ENCODE assay signal across 17 mouse cellular contexts in the genomic region with DNA sequence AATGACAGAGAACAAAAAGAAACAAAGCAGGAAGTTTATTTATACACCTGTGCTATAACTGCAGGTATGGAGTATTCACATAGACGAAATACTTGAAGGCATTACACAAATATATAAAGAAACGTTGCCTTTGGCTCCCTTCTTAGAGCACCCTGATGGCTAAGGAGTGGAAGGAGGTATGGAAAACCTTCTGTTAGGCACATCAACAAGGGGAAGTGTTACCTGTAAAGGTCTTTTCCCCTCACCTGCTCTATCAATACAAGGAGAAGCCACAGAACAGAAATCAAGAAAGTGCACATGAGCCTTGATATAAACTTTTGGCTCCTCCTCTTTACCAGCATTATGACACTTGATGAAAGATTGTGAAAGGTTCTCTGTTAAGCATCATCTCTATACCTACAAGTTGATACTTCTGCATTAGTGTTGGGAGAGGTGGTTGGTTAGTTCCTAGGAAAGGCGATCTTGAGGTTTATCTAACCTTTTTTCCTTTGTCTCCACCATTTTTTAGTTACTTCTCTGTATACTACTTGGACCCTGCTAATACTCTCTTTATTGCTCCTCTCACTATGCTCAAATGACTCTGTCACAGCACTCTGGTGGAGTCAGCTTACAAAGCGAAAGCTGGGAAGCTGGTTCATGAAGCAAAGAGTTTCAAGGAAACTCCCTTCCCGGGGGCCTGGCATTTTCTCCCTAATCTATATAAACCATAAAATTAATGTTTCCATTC. TPM values are rescaled to one million over a fixed set of nuclear protein-coding genes. Genes with fewer than 3 reads are reported as not detected.
DNase-seq lines count a peak whose midpoint lies in the region; ATAC-seq and TF ChIP-seq lines count a peak whose summit lies in the region.
"Not testable (repeated sequence)": the region's sequence is repeated elsewhere in the genome, so short reads cannot be mapped to it uniquely, and the experiment has no call there.
"Had no signal": no experiment of that assay in that cellular context is flagged by ENCODE, and none has a peak within 500 bp of the region (broad histone marks: within the 10 kb centered on the region; RNA-seq: fewer than 3 reads in every experiment).

No protein-coding gene starts in this region.

- H3K4me1 ChIP-seq in embryonic facial prominence, embryonic 15.5 days; heart, embryonic 16.5 days (ENCODE audit: control insufficient read depth, insufficient read depth, low read length); hindbrain, postnatal 0 days (ENCODE audit: insufficient read depth, low read length); kidney, embryonic 15.5 days; limb, embryonic 14.5 days (ENCODE audit: control insufficient read depth, insufficient read depth, low read length); stomach, embryonic 16.5 days (ENCODE audit: control insufficient read depth, insufficient read depth, low read length): not testable (repeated sequence)

- not testable (repeated sequence) for H3K27me3 ChIP-seq in embryonic facial prominence, embryonic 15.5 days; heart, embryonic 16.5 days (ENCODE audit: control insufficient read depth, insufficient read depth, low read length); hindbrain, postnatal 0 days (ENCODE audit: insufficient read depth, low read length); kidney, embryonic 15.5 days; limb, embryonic 14.5 days (ENCODE audit: control insufficient read depth, insufficient read depth, low read length); stomach, embryonic 16.5 days (ENCODE audit: control insufficient read depth, insufficient read depth, low read length)

- 0 out of 2 replicates have a peak, but pooled peaks have one; percentile 43 for ATAC-seq in embryonic facial prominence, embryonic 15.5 days (ENCODE audit: insufficient number of reproducible peaks, low FRiP score, low TSS enrichment, low read depth)
- ATAC-seq in heart, embryonic 16.5 days (replicated peaks; ENCODE audit: extremely low read depth, insufficient read depth, low FRiP score), result 0 out of 2 replicates have a peak, but pooled peaks have one; percentile 28
- 0 out of 2 replicates have a peak, but pooled peaks have one; percentile 19 for ATAC-seq in hindbrain, postnatal 0 days
- ATAC-seq in kidney, embryonic 15.5 days (replicated peaks; ENCODE audit: low FRiP score), result peak; percentile 89
- 0 out of 2 replicates have a peak, but pooled peaks have one; percentile 29 for ATAC-seq in limb, embryonic 14.5 days (ENCODE audit: low FRiP score, low read depth)
- peak; percentile 16; the same call in 1 of the 2 replicates for ATAC-seq in megakaryocyte, adult 5-6 weeks (ENCODE audit: poor library complexity, severe bottlenecking)
- peak; percentile 47 for ATAC-seq in monocyte, adult 5-6 weeks (replicated peaks; ENCODE audit: insufficient number of reproducible peaks, low FRiP score, low TSS enrichment, poor library complexity, severe bottlenecking)
- peak; percentile 63; the same call in 1 of the 2 replicates for ATAC-seq in stomach, embryonic 16.5 days (ENCODE audit: insufficient read depth, low FRiP score)

- TF ChIP-seq CTCF in hindbrain, postnatal 0 days (IDR thresholded peaks at IDR 0.05; ENCODE audit: low read depth), result not testable (repeated sequence)

- H3K27ac ChIP-seq in embryonic facial prominence, embryonic 15.5 days (replicated peaks); heart, embryonic 16.5 days (ENCODE audit: low read length); hindbrain, postnatal 0 days; kidney, embryonic 15.5 days; limb, embryonic 14.5 days (replicated peaks; ENCODE audit: low read depth, low read length); stomach, embryonic 16.5 days (ENCODE audit: low read length): not testable (repeated sequence)

- H3K9me3 ChIP-seq in embryonic facial prominence, embryonic 15.5 days (replicated peaks); heart, embryonic 16.5 days (replicated peaks; ENCODE audit: control insufficient read depth, low read length); hindbrain, postnatal 0 days (ENCODE audit: low read length); kidney, embryonic 15.5 days (replicated peaks); limb, embryonic 14.5 days (ENCODE audit: control insufficient read depth, low read length); stomach, embryonic 16.5 days (replicated peaks; ENCODE audit: control insufficient read depth, low read length): not testable (repeated sequence)

- not testable (repeated sequence) for DNase-seq in hindbrain, postnatal 0 days (ENCODE audit: low spot score); limb, embryonic 14.5 days (ENCODE audit: low spot score)

- H3K4me3 ChIP-seq in embryonic facial prominence, embryonic 15.5 days (replicated peaks); heart, embryonic 16.5 days (ENCODE audit: low read length); hindbrain, postnatal 0 days (ENCODE audit: low read length); kidney, embryonic 15.5 days (replicated peaks); limb, embryonic 14.5 days (replicated peaks; ENCODE audit: low read length); stomach, embryonic 16.5 days (replicated peaks; ENCODE audit: low read length): not testable (repeated sequence)

- not testable (repeated sequence) for TF ChIP-seq POLR2A in limb, embryonic 14.5 days (IDR thresholded peaks at IDR 0.05; ENCODE audit: borderline replicate concordance, extremely low read depth, insufficient read depth, insufficient read length)

- H3K9ac ChIP-seq in embryonic facial prominence, embryonic 15.5 days; heart, embryonic 16.5 days (ENCODE audit: low read length); hindbrain, postnatal 0 days (replicated peaks; ENCODE audit: low read length); kidney, embryonic 15.5 days; limb, embryonic 14.5 days (ENCODE audit: low read depth, low read length, severe bottlenecking); stomach, embryonic 16.5 days (ENCODE audit: low read length): not testable (repeated sequence)

- not testable (repeated sequence) for H3K4me2 ChIP-seq in embryonic facial prominence, embryonic 15.5 days (replicated peaks); heart, embryonic 16.5 days (ENCODE audit: low read depth, low read length); hindbrain, postnatal 0 days (ENCODE audit: low read depth, low read length); kidney, embryonic 15.5 days; limb, embryonic 14.5 days (replicated peaks; ENCODE audit: low read depth, low read length, severe bottlenecking); stomach, embryonic 16.5 days (ENCODE audit: low read depth, low read length)

- no CpG with 5 or more reads among the region's 5 CpGs for WGBS in embryonic facial prominence, embryonic 15.5 days
- WGBS in heart, embryonic 16.5 days, result no CpG with 5 or more reads among the region's 5 CpGs
- no CpG with 5 or more reads among the region's 5 CpGs for WGBS in hindbrain, postnatal 0 days
- WGBS in kidney, embryonic 15.5 days, result no CpG with 5 or more reads among the region's 5 CpGs
- WGBS in limb, embryonic 14.5 days, result no CpG with 5 or more reads among the region's 5 CpGs
- WGBS in stomach, embryonic 16.5 days, result no CpG with 5 or more reads among the region's 5 CpGs

- H3K36me3 ChIP-seq in embryonic facial prominence, embryonic 15.5 days; heart, embryonic 16.5 days (ENCODE audit: control insufficient read depth, insufficient read depth); hindbrain, postnatal 0 days (ENCODE audit: insufficient read depth, low read length); kidney, embryonic 15.5 days; limb, embryonic 14.5 days (ENCODE audit: control insufficient read depth, insufficient read depth, low read length); stomach, embryonic 16.5 days (ENCODE audit: control insufficient read depth, insufficient read depth, low read length): not testable (repeated sequence)

RNA-seq across cellular contexts. Expression of a gene that starts 20.9 kb away (rescaled TPM):
- 2.5 and 6.2 TPM in 2 replicates for polyA plus RNA-seq in embryonic facial prominence, embryonic 15.5 days (2015; fragmentation: Nextera tagmentation; extraction: Ambion mirVana)
- polyA plus RNA-seq in heart, embryonic 16.5 days (2015; fragmentation: Nextera tagmentation; extraction: Ambion mirVana), result 26.9 and 58.8 TPM in 2 replicates
- not detected in 2 replicates for total RNA-seq in hindbrain, postnatal 0 days (2014; rRNA removed)
- not detected in 2 replicates for polyA plus RNA-seq in hindbrain, postnatal 0 days (2015; fragmentation: Nextera tagmentation; extraction: Ambion mirVana)
- 2.6 and 6.3 TPM in 2 replicates for polyA plus RNA-seq in kidney, embryonic 15.5 days (2015; fragmentation: Nextera tagmentation; extraction: Ambion mirVana)
- 10.2 and 21.5 TPM in 2 replicates for polyA plus RNA-seq in limb, embryonic 14.5 days (2012; rRNA removed)
- polyA plus RNA-seq in limb, embryonic 14.5 days (2014; fragmentation: Nextera tagmentation; extraction: Ambion mirVana), result 9.4 and 9.7 TPM in 2 replicates
- total RNA-seq in megakaryocyte, adult 5-6 weeks (2015), result not detected in 2 replicates
- total RNA-seq in megakaryocyte, adult 5-6 weeks (2017), result not detected in 2 replicates
- total RNA-seq in monocyte, adult 5-6 weeks (2017), result not detected in 3 replicates
- polyA plus RNA-seq in stomach, embryonic 16.5 days (2015; fragmentation: Nextera tagmentation; extraction: Ambion mirVana), result 2,249 and 3,769 TPM in 2 replicates
- total RNA-seq: adrenal gland, postnatal 14 days; forebrain, postnatal 0 days; gastrocnemius, postnatal 14 days; heart, adult 18-20 months; left cerebral cortex, postnatal 14 days had no signal
- polyA plus RNA-seq: CD4-positive, CD25-positive, alpha-beta regulatory T cell, adult 4 months; forebrain, postnatal 0 days had no signal

RNA-seq across cellular contexts. Expression of a gene that starts 21.0 kb away (rescaled TPM):
- 0.12 TPM in 1 of 2 replicates, not detected in the other for polyA plus RNA-seq in embryonic facial prominence, embryonic 15.5 days (2015; fragmentation: Nextera tagmentation; extraction: Ambion mirVana)
- polyA plus RNA-seq in heart, embryonic 16.5 days (2015; fragmentation: Nextera tagmentation; extraction: Ambion mirVana), result 0.22 and 0.62 TPM in 2 replicates
- total RNA-seq in hindbrain, postnatal 0 days (2014; rRNA removed), result not detected in 2 replicates
- polyA plus RNA-seq in hindbrain, postnatal 0 days (2015; fragmentation: Nextera tagmentation; extraction: Ambion mirVana), result not detected in 2 replicates
- not detected in 2 replicates for polyA plus RNA-seq in kidney, embryonic 15.5 days (2015; fragmentation: Nextera tagmentation; extraction: Ambion mirVana)
- polyA plus RNA-seq in limb, embryonic 14.5 days (2012; rRNA removed), result 0.19 and 0.29 TPM in 2 replicates
- polyA plus RNA-seq in limb, embryonic 14.5 days (2014; fragmentation: Nextera tagmentation; extraction: Ambion mirVana), result 0.26 and 0.45 TPM in 2 replicates
- not detected in 2 replicates for total RNA-seq in megakaryocyte, adult 5-6 weeks (2015)
- total RNA-seq in megakaryocyte, adult 5-6 weeks (2017), result not detected in 2 replicates
- total RNA-seq in monocyte, adult 5-6 weeks (2017), result not detected in 3 replicates
- 33.7 and 51.7 TPM in 2 replicates for polyA plus RNA-seq in stomach, embryonic 16.5 days (2015; fragmentation: Nextera tagmentation; extraction: Ambion mirVana)
- total RNA-seq: adrenal gland, postnatal 14 days; forebrain, postnatal 0 days; gastrocnemius, postnatal 14 days; heart, adult 18-20 months; heart, postnatal 25 days; left cerebral cortex, postnatal 14 days had no signal
- polyA plus RNA-seq: CD4-positive, CD25-positive, alpha-beta regulatory T cell, adult 4 months; embryonic facial prominence, embryonic 14.5 days; forebrain, postnatal 0 days; heart, embryonic 13.5 days had no signal

RNA-seq across cellular contexts. Expression of a gene that starts 48.6 kb away (rescaled TPM):
- polyA plus RNA-seq in embryonic facial prominence, embryonic 15.5 days (2015; fragmentation: Nextera tagmentation; extraction: Ambion mirVana), result 0.39 TPM in 1 of 2 replicates, not detected in the other
- 1.9 and 3.6 TPM in 2 replicates for polyA plus RNA-seq in heart, embryonic 16.5 days (2015; fragmentation: Nextera tagmentation; extraction: Ambion mirVana)
- total RNA-seq in hindbrain, postnatal 0 days (2014; rRNA removed), result not detected in 2 replicates
- polyA plus RNA-seq in hindbrain, postnatal 0 days (2015; fragmentation: Nextera tagmentation; extraction: Ambion mirVana), result not detected in 2 replicates
- polyA plus RNA-seq in kidney, embryonic 15.5 days (2015; fragmentation: Nextera tagmentation; extraction: Ambion mirVana), result 1.0 TPM in 1 of 2 replicates, not detected in the other
- 0.63 TPM in 2 replicates for polyA plus RNA-seq in limb, embryonic 14.5 days (2012; rRNA removed)
- 0.44 and 0.52 TPM in 2 replicates for polyA plus RNA-seq in limb, embryonic 14.5 days (2014; fragmentation: Nextera tagmentation; extraction: Ambion mirVana)
- not detected in 2 replicates for total RNA-seq in megakaryocyte, adult 5-6 weeks (2015)
- not detected in 2 replicates for total RNA-seq in megakaryocyte, adult 5-6 weeks (2017)
- not detected in 3 replicates for total RNA-seq in monocyte, adult 5-6 weeks (2017)
- 142 and 237 TPM in 2 replicates for polyA plus RNA-seq in stomach, embryonic 16.5 days (2015; fragmentation: Nextera tagmentation; extraction: Ambion mirVana)
- total RNA-seq: adrenal gland, postnatal 14 days; forebrain, postnatal 0 days; gastrocnemius, postnatal 14 days; heart, adult 18-20 months; heart, postnatal 25 days; left cerebral cortex, postnatal 14 days had no signal
- polyA plus RNA-seq: CD4-positive, CD25-positive, alpha-beta regulatory T cell, adult 4 months; embryonic facial prominence, embryonic 14.5 days; forebrain, postnatal 0 days; heart, embryonic 13.5 days had no signal

Comparison
In these comparisons a context has a peak if more than half of its experiments do, and no peak if none do; other contexts are left out.
1. ATAC-seq: peak in every context shown above with its lines; median percentile 89 in kidney, embryonic 15.5 days; 63 in stomach, embryonic 16.5 days; 47 in monocyte, adult 5-6 weeks; 43 in embryonic facial prominence, embryonic 15.5 days; 29 in limb, embryonic 14.5 days; 28 in heart, embryonic 16.5 days; 19 in hindbrain, postnatal 0 days; 16 in megakaryocyte, adult 5-6 weeks.
2. RNA of a gene that starts 20.9 kb away (polyA plus RNA-seq): 2,249 to 3,769 TPM in stomach, embryonic 16.5 days; 26.9 to 58.8 TPM in heart, embryonic 16.5 days, 9.4 to 21.5 TPM in limb, embryonic 14.5 days, 2.5 to 6.2 TPM in embryonic facial prominence, embryonic 15.5 days, 2.6 to 6.3 TPM in kidney, embryonic 15.5 days and not detected in hindbrain, postnatal 0 days; every median in the first group is over 10 times any median in the second.
3. RNA of a gene that starts 21.0 kb away (polyA plus RNA-seq): 33.7 to 51.7 TPM in stomach, embryonic 16.5 days; 0.22 to 0.62 TPM in heart, embryonic 16.5 days, 0.19 to 0.45 TPM in limb, embryonic 14.5 days, 0.12 TPM in embryonic facial prominence, embryonic 15.5 days, not detected in hindbrain, postnatal 0 days and not detected in kidney, embryonic 15.5 days; every median in the first group is over 10 times any median in the second.
4. RNA of a gene that starts 48.6 kb away (polyA plus RNA-seq): 142 to 237 TPM in stomach, embryonic 16.5 days; 1.9 to 3.6 TPM in heart, embryonic 16.5 days, 0.44 to 0.63 TPM in limb, embryonic 14.5 days, 0.39 TPM in embryonic facial prominence, embryonic 15.5 days, 1.0 TPM in kidney, embryonic 15.5 days and not detected in hindbrain, postnatal 0 days; every median in the first group is over 10 times any median in the second.